Mouse (Mus musculus): ENCODE measurements around the gene Igf1r. TPM values are rescaled to one million over a fixed set of nuclear protein-coding genes. Genes with fewer than 3 reads are reported as not detected.

Igf1r gene
- polyA plus RNA-seq, 1 experiment from 2014 or later = 34.7 TPM

DNA sequence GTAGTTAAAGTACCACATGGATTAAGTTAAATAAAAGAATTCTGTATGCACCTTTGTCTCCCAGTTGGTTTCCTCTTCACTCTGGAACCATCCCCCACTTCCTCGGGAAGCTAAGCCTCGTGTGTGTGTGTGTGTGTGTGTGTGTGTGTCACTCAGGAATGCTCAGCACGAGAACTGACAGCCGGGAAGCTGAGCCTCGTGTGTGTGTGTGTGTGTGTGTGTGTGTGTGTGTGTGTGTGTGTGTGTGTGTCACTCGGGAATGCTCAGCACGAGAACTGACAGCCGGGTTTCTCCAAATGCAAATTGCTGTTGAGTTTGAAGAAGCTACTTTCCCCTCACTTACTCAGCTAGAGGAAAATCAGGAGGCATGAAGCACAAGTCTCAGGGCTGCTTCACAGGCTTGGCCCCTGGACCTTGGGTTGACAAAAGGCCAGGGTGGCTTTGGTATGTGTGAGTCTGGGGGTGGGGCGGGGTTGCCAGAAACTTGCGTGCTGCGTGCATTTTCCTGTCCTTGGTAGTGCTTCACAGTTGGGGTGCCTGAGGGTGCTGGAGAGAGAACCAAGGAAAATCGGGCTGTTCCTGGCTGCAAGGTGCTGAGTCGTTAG is 281.1 kb downstream of the Igf1r start:
- Histone ChIP-seq H3K9me3 (no peaks in the 10 kb centered on the region), H3K4me1 (peaks cover 5% of the 10 kb centered on the region; the same call in 1 of the 2 replicates), H3K27me3 (replicated peaks) (no peaks in the 10 kb centered on the region), H3K36me3 (peaks cover 24% of the 10 kb centered on the region), H3K4me3 (no peak overlapping the region), H3K9ac (no peak overlapping the region), H3K4me2 (replicated peaks) (no peak overlapping the region), H3K27ac (no peak overlapping the region)
- ATAC-seq (ENCODE audit: low FRiP score, low read depth) = no peak
- WGBS = 39% methylated on average over 13 of the region's 13 CpGs

GRCm38 (mm10) chr7:68236817-68237216 is 284.2 kb downstream of the Igf1r start:
- no peak overlapping the region for H3K9ac ChIP-seq
- peaks cover 5% of the 10 kb centered on the region; the same call in 1 of the 2 replicates for H3K4me1 ChIP-seq
- no peak overlapping the region for H3K4me3 ChIP-seq
- H3K27ac ChIP-seq = no peak overlapping the region
- no peaks in the 10 kb centered on the region for H3K36me3 ChIP-seq
- no peaks in the 10 kb centered on the region for H3K27me3 ChIP-seq (replicated peaks)
- 89% methylated on average over 8 of the region's 8 CpGs for WGBS
- H3K4me2 ChIP-seq (replicated peaks) = no peak overlapping the region
- H3K9me3 ChIP-seq = no peaks in the 10 kb centered on the region
- ATAC-seq (ENCODE audit: low FRiP score, low read depth) = no peak

DNA sequence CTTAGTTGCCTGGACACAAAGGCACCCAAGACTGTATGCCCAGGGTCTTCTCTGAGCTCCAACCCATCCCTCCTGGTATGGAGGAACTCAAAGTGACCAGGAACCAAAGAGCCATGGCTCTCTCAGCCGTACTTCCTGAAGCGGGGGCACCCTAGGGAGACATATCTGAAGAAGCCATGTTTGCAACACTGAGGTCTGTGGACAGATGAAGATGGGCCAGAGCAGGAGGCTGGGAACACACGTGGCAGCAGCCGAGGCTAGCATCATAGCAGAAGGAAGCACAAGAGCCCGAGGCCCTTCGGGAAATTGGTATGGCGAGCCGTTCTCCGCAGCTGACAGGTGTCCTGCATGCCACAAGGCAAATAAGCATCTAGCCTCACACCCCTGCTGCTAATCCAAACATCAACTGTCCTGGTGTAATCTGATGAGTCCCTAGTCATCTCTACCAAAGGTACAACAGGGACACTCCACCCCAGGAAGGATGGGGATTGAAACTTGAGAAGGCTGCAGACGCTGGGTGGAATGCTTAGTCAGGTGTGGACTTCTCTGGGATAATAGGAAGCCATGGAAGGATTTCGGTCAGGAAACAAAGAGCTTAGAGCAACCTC is 286.7 kb downstream of the Igf1r start:
- WGBS = 61% methylated on average over 11 of the region's 11 CpGs

GRCm38 (mm10) chr7:68241205-68241604 is 288.6 kb downstream of the Igf1r start:
- no peak overlapping the region for H3K4me2 ChIP-seq (replicated peaks)
- H3K4me3 ChIP-seq = no peak overlapping the region
- no peaks in the 10 kb centered on the region for H3K4me1 ChIP-seq
- no peaks in the 10 kb centered on the region for H3K9me3 ChIP-seq
- no peak overlapping the region for H3K27ac ChIP-seq
- no peaks in the 10 kb centered on the region for H3K36me3 ChIP-seq
- no peak for ATAC-seq (ENCODE audit: low FRiP score, low read depth)
- WGBS = 89% methylated on average over 9 of the region's 9 CpGs
- H3K9ac ChIP-seq = no peak overlapping the region
- H3K27me3 ChIP-seq (replicated peaks) = no peaks in the 10 kb centered on the region

More for the DNA sequence above, 286.7 kb downstream of the Igf1r start:
- no peak overlapping the region for H3K4me3 ChIP-seq
- H3K27ac ChIP-seq = no peak overlapping the region
- no peaks in the 10 kb centered on the region for H3K4me1 ChIP-seq
- H3K9ac ChIP-seq = 0 out of 2 replicates have a peak overlapping the region, but pooled peaks have one; percentile 21
- no peaks in the 10 kb centered on the region for H3K9me3 ChIP-seq
- no peak for ATAC-seq (ENCODE audit: low FRiP score, low read depth)
- no peaks in the 10 kb centered on the region for H3K27me3 ChIP-seq (replicated peaks)
- H3K4me2 ChIP-seq (replicated peaks) = no peak overlapping the region
- no peaks in the 10 kb centered on the region for H3K36me3 ChIP-seq

DNA sequence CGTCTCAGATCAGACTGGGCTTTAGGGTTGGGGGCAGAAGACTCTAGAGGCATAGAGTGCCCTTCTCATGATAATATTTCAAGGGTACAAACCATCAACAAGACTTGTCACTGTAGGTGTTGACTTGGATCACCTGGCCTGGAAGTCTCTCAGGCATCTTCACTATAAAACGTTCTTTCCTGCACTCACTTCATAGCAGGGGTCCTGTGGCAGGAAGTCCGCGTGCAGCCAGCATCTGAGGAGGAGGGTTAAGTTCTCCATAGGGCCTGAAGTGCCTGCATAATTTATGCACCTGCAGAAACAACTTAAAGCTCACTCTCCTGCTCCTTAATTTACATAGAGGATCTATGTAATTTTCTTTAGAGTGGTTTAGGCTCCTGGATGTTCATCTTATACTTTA is 293.1 kb downstream of the Igf1r start:
- Histone ChIP-seq H3K27me3 (replicated peaks) (no peaks in the 10 kb centered on the region), H3K36me3 (no peaks in the 10 kb centered on the region), H3K4me3 (no peak overlapping the region), H3K27ac (no peak overlapping the region), H3K9me3 (0 out of 2 replicates have a peak, but pooled peaks cover 3% of the 10 kb centered on the region), H3K4me1 (no peaks in the 10 kb centered on the region), H3K4me2 (replicated peaks) (no peak overlapping the region), H3K9ac (no peak overlapping the region)
- 47% methylated on average over 4 of the region's 4 CpGs for WGBS
- no peak for ATAC-seq (ENCODE audit: low FRiP score, low read depth)

DNA sequence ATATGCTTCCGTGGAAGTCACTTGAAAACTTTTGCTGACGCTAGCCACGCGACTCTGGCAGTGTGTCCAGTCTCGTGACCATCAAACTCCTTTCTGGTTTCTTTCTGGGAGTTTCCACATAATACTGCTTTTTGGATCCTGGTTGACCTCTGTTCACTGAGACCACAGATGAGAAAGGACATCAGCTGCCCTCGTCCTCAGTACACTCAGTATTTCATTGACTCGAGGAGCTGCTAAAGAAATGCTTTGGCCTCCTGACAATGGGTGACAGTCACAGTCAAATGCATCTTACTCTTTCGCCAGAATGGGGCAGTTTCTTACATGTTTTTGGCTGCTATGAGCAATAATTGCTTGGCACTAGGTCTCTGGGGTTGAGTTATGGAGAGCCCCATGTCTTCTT is 293.6 kb downstream of the Igf1r start:
- Histone ChIP-seq H3K9me3 (0 out of 2 replicates have a peak, but pooled peaks cover 3% of the 10 kb centered on the region), H3K9ac (no peak overlapping the region), H3K4me3 (no peak overlapping the region), H3K27me3 (replicated peaks) (no peaks in the 10 kb centered on the region), H3K4me2 (replicated peaks) (no peak overlapping the region), H3K27ac (no peak overlapping the region), H3K4me1 (no peaks in the 10 kb centered on the region), H3K36me3 (no peaks in the 10 kb centered on the region)
- WGBS = 68% methylated on average over 8 of the region's 8 CpGs
- no peak for ATAC-seq (ENCODE audit: low FRiP score, low read depth)

DNA sequence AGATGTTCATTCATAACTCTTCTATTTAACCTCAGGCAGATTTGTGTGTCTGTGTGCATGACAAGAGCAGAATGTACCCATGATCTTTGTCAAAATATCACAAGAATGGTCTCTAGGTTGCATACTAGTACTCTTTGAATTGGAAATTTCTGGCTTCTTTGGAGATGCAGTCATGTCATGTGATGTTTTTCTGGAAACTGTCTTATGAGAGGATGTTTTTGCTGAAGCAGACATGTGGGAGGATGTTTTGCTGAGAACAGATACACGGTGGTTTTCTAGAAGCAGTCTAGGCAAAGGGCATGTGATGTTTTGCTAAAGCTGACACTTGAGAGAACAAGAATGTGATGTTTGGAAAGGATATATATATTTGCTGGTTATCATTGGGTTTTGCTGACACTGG is 297.8 kb downstream of the Igf1r start:
- no peaks in the 10 kb centered on the region for H3K36me3 ChIP-seq
- no peak overlapping the region for H3K27ac ChIP-seq
- no peak overlapping the region for H3K4me3 ChIP-seq
- H3K9ac ChIP-seq = no peak overlapping the region
- no peak for ATAC-seq (ENCODE audit: low FRiP score, low read depth)
- no peaks in the 10 kb centered on the region for H3K27me3 ChIP-seq (replicated peaks)
- 0 out of 2 replicates have a peak, but pooled peaks cover 3% of the 10 kb centered on the region for H3K9me3 ChIP-seq
- no peak overlapping the region for H3K4me2 ChIP-seq (replicated peaks)
- H3K4me1 ChIP-seq = no peaks in the 10 kb centered on the region
- 78% methylated on average over 1 of the region's 1 CpGs for WGBS

DNA sequence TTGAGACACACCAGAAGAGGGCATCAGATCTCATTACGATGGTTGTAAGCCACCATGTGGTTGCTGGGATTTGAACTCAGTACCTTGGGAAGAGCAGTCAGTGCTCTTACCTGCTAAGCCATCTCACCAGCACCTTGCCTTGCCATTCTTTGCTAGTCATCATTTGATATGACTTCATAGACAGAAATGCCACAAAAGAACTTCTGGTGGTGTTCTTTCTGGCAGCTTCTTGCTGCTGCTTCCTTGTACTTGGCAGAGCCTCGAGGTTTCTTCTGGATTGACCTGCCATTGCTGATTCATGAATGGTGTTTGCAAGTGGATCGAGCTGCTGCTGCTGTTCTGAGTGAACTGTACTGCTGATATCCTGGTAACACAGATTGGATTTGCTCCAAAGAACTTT is 298.3 kb downstream of the Igf1r start:
- Histone ChIP-seq H3K27me3 (replicated peaks) (no peaks in the 10 kb centered on the region), H3K4me1 (no peaks in the 10 kb centered on the region), H3K9ac (no peak overlapping the region), H3K27ac (no peak overlapping the region), H3K4me2 (replicated peaks) (no peak overlapping the region), H3K9me3 (0 out of 2 replicates have a peak, but pooled peaks cover 3% of the 10 kb centered on the region), H3K4me3 (no peak overlapping the region), H3K36me3 (no peaks in the 10 kb centered on the region)
- 89% methylated on average over 3 of the region's 3 CpGs for WGBS
- ATAC-seq (ENCODE audit: low FRiP score, low read depth) = no peak

GRCm38 (mm10) chr7:68257767-68258166 is 305.1 kb downstream of the Igf1r start:
- no peak overlapping the region for H3K9ac ChIP-seq
- no peaks in the 10 kb centered on the region for H3K4me1 ChIP-seq
- H3K4me3 ChIP-seq = no peak overlapping the region
- no peaks in the 10 kb centered on the region for H3K27me3 ChIP-seq (replicated peaks)
- H3K36me3 ChIP-seq = no peaks in the 10 kb centered on the region
- no peak overlapping the region for H3K4me2 ChIP-seq (replicated peaks)
- WGBS = 84% methylated on average over 2 of the region's 2 CpGs
- no peak for ATAC-seq (ENCODE audit: low FRiP score, low read depth)
- no peaks in the 10 kb centered on the region for H3K9me3 ChIP-seq
- no peak overlapping the region for H3K27ac ChIP-seq

DNA sequence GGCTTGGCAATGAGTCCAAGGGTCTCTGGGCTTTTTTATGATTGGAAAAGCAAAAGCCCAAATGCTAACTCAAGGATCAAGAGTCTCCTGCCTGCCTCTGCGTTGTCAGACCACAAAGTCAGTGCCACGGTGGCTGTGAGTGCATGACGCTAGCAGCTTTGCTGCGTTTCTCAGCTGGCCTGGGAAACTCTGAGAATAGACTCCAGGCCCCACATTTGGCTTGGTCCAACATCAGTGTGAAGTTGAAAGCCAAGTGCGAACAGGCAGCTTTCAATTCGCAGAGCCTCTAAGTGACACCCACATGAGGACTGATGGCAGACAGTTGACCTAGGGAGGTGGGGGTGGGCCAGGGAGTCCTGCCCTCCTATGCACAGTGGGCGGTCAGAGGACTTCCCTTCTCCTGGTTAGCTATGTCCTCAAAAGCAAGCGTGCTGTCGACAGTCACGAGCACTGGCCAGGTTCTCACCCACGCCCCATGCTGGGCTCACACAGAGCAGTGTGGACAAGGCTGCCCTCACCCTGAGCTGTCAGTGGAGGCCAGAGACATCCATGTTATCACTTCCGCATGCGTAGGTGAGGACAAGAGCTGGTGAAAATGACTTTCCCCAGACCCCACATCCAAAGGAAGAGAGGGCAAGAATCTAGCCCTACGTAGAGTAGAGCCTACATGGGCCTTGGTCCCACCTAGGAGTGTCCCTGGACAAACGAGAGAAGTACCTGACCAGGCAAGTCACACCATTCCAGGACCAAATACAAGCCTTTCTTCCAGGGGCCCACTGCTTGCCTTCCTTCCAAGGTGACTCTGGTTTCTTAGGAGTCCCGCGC is 305.9 kb downstream of the Igf1r start:
- 88% methylated on average over 17 of the region's 17 CpGs for WGBS
- H3K36me3 ChIP-seq = no peaks in the 10 kb centered on the region
- H3K9ac ChIP-seq = no peak overlapping the region
- no peak overlapping the region for H3K27ac ChIP-seq
- H3K9me3 ChIP-seq = no peaks in the 10 kb centered on the region
- ATAC-seq (ENCODE audit: low FRiP score, low read depth) = no peak
- H3K4me1 ChIP-seq = 0 out of 2 replicates have a peak, but pooled peaks cover under 1% of the 10 kb centered on the region
- H3K27me3 ChIP-seq (replicated peaks) = peaks cover 3% of the 10 kb centered on the region; the same call in 1 of the 2 replicates
- H3K4me2 ChIP-seq (replicated peaks) = no peak overlapping the region
- no peak overlapping the region for H3K4me3 ChIP-seq

GRCm38 (mm10) chr7:68259523-68260081 is 307.0 kb downstream of the Igf1r start:
- Histone ChIP-seq H3K9ac (no peak overlapping the region), H3K4me3 (no peak overlapping the region), H3K4me2 (replicated peaks) (no peak overlapping the region), H3K27ac (no peak overlapping the region), H3K9me3 (no peaks in the 10 kb centered on the region), H3K4me1 (peaks cover 9% of the 10 kb centered on the region), H3K36me3 (no peaks in the 10 kb centered on the region), H3K27me3 (replicated peaks) (peaks cover 4% of the 10 kb centered on the region)
- WGBS = 84% methylated on average over 6 of the region's 6 CpGs
- ATAC-seq (ENCODE audit: low FRiP score, low read depth) = no peak

- 50% methylated on average over 8 of the region's 8 CpGs for WGBS
- no peak overlapping the region for H3K4me2 ChIP-seq (replicated peaks)
- H3K27me3 ChIP-seq (replicated peaks) = peaks cover 6% of the 10 kb centered on the region
- ATAC-seq (ENCODE audit: low FRiP score, low read depth) = no peak
- H3K4me3 ChIP-seq = no peak overlapping the region
- peaks cover 18% of the 10 kb centered on the region for H3K4me1 ChIP-seq
- no peaks in the 10 kb centered on the region for H3K9me3 ChIP-seq
- H3K9ac ChIP-seq = no peak overlapping the region
- no peaks in the 10 kb centered on the region for H3K36me3 ChIP-seq
- H3K27ac ChIP-seq = no peak overlapping the region
Observed at GRCm38 (mm10) chr7:68262612-68263200, 310.1 kb downstream of the Igf1r start.
